Mouse (Mus musculus): ENCODE measurements around the gene Tgfbr1. TPM values are rescaled to one million over a fixed set of nuclear protein-coding genes. Genes with fewer than 3 reads are reported as not detected.
"Not testable (repeated sequence)": the region's sequence is repeated elsewhere in the genome, so short reads cannot be mapped to it uniquely, and the experiment has no call there.

Tgfbr1 gene
- polyA plus RNA-seq, 1 experiment: 29.0 TPM

DNA sequence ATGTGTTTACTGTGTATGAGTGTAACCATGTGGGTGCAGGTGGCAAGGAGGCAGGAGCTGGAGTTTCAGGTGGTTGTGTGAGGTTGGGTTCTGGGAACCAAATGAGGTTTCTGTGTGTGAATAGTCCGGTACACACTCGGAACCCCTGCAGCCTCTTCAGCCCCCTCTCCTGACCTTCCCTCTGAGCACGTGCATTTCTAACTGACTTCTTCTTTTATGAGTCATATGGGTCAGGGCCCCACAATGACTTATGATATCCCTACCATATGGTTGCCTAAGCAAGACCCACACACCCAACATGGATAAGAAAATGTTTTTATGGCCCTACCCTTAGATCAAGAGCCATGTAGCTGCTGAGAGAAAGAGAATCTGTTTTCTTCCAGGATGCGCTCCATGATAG is 6.0 kb upstream of the Tgfbr1 start:
- DNase-seq (ENCODE audit: low spot score): no peak

DNA sequence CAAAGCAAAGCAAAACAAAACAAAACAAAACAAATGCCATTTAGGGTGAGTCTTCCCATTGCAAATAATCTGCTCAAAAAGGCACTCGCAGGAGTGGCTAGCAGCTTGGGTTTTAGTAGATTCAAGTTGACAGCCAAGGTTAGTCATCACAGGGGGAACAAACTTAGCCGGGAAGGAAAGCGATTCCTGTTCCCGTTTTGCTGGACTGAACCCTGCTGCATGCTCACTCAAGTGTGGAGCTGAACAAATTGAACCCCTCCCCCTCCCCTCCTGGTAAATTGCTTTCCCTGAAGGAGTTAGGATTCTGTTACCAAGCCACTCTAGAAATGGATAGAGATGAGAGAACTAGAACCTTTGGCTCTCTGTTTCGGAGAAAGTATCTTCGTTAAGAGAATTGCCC is 3.3 kb upstream of the Tgfbr1 start:
- no peak for DNase-seq (ENCODE audit: low spot score)

DNA sequence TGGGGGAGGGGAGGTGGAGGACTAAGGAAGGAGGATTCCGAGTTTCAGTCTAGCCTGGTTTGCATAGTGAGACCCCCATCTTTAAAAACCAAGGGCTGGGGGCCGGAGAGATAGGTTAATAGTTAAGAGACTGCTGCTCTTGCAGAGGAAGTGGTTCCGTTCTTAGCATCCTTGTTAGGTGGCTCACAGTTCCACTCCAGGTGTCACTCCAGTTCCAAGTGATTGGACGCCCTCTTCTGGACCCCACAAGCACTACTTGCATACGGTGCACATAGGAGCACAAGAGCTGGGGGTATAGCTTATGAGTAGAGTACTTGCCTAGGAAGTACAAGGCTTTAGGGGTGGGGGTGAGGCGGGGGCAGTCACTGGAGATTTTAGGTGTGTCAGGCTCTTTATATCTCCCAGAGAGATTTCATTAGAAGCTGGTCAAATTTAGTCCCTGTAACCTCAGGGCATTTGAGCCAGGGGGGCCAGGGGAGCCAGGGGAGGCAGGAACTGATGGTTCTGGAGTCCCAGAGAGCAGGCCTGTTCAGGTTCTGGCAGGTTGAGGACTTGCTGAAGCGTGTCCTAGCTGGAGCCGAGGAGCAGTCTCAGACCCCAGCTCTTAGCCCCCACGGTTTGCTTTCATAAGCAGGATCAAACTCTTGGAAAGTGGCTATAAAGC is 1.5 kb upstream of the Tgfbr1 start:
- DNase-seq (ENCODE audit: low spot score): peak; percentile 38

DNA sequence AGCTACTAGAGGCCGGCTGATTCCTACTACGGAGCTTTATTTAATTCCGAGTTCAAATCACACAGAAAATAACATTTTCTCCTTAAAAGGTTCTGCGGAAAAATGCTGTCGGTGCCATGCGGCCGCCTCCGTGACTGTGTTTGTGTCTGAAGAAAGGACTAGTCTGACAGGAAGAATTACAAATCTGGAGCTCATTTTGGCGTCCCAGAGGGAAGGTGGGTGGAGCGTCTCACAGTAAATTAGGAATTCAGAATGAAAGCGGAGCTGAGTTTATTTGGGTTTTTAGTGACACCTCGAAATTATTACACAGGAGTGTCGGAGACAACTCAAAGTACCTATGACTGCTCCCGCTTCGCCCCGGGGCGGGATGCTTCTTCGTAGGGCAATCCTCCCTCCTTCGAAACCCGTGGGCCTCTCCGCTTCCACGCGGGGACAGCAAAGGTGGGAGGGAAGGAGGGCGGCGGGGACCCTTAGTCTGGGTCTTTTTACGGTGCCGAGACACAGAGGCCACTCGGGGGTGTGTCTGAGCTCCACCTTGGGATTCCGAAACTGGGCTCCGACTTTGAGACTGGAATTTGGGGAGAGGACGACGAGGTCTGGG is 861 bp upstream of the Tgfbr1 start:
- DNase-seq (ENCODE audit: low spot score): no peak

DNA sequence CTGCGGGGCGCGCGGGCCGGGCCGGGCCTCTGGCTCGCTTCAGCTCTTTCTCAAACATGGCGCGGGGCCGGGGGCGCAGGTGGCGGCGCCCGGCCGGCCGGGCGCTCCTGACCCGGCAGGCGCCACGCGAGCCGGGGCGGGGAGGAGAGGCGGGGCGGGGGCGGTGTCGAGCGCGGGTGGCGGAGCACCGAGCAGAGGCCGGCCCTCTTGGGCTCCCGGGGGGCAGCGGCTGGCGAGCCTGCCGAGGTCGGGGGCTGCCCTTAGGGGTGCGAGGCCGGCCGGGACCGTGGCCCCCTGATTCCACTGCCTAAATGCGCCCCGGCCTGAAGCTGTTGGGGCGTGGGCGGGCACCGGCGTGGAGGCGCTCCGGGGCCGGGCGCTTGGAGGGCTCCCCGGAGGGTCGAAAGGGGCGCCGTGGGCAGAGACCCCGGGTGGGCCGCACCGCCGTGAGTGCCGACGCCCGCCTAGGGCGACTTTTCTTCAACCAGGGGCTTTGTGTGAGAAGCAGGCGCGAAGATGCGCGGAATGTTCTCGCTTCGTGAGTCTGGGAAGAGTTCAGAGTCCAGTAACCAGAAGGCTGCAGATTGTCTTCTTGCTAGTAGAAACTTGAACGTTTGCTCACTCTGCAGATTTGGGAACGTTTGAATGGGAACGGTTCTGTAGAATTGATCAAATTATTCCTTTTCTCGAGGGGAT is 542 bp downstream of the Tgfbr1 start:
- DNase-seq (ENCODE audit: low spot score): no peak

DNA sequence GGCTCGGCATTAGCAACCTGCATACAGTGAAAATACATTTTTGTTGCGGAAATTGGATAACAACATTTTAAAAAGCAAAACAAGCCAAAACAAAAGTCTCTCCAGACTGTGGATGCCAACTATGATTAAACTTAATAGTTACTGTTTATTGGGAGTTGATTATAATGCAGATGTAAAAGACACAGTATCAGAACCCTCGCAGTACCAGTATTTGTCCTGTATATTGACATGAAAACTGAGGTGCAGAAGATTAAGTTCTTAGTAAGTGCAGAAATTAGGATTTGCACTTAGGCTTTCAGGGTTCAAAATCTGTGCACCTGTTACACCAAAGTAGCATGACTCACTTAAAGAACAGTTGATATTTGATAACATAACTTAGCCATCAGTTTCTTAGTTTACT is 1.3 kb downstream of the Tgfbr1 start:
- no peak for DNase-seq (ENCODE audit: low spot score)

DNA sequence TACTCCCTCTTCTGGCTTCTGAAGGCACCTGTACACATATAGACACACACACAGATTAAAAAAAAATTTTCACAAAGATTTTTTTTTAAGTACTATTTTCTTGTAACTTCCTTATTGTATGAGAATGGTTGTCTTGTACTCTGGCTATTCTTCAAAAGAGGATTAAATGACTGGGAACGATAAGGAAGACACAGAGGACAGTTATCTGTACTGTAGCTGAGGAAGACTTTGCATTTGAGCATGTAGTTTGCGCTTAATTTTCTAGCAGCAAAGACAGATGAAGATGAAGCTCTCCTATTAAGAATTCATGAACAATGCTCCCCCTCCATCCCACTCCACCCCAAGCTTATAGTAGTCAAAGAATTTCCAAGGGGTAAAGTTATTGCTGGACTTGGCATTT is 9.6 kb downstream of the Tgfbr1 start:
- DNase-seq (ENCODE audit: low spot score): no peak

DNA sequence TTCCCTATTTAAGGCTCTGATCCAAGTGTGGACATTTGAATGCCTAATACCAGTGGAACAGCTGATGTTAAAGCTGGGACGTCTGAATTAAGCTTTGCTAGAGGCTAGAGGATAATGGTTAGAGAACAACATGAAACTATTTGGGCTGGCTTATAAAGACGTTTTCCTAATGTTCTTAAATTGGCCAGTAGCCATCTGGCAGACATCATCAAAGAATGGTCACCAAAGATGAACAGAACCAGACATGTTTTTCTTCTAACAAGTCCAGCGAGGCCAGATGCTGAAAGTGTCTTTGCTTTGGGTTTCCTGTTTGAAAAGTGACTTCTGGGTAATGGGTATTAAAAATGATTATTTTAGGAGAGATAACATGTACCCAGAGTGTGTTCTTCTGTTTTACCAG is 10.1 kb downstream of the Tgfbr1 start:
- no peak for DNase-seq (ENCODE audit: low spot score)

DNA sequence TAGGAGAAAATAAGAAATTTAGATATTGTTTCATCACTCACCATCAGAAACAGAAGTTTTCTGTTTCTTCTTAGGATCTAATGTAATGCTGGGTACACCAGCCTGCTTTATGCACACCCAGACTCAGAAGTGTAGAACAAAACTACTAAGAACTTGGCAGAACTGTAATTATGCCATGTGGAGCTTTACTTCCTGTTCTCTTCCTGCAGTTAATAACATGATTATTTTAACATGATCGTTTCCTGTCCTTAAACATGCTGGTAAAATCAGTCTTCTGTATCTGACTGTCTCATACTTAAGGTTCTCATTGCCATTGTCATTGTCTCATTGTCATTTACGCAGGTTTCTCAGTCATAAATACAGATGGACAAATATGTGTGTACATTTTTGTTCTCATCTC is 15.7 kb downstream of the Tgfbr1 start:
- no peak for DNase-seq (ENCODE audit: low spot score)

DNA sequence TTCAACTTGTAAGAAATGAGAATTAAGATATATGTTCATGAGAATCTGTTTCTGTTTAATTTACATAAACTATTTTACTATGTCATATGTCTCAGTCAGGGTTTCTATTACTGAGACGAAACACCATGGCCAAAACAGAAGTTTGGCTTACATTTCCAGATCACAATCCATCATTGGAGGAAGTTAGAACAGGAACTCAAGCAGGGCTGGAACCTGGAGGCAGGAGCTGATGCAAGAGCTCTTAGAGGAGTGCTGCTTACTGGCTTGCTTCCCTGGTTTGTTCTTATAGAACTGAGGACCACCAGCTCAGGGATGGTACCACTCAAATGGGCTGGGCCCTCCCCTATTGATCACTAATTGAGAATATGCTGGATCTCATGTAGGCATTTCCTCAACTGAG is 25.7 kb downstream of the Tgfbr1 start:
- DNase-seq (ENCODE audit: low spot score): no peak

DNA sequence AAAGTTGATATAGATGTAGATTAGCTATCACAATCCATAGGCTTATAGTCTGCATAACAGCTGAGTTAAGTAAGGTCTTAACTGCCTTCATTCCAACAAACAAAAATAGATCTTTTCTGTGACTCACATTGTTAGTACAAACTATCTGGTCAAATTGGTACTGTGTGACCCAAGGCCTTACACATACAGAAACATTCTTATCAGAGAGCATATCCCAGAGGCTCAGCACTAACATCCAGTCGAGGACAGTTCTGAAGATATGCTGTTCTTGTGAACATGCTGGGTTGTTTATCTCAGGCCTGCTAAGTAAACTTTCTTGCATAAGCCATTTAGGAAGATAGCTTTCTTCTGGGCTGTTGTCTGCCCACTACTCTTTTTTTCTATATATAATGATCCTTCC is 29.4 kb downstream of the Tgfbr1 start:
- DNase-seq (ENCODE audit: low spot score): no peak

DNA sequence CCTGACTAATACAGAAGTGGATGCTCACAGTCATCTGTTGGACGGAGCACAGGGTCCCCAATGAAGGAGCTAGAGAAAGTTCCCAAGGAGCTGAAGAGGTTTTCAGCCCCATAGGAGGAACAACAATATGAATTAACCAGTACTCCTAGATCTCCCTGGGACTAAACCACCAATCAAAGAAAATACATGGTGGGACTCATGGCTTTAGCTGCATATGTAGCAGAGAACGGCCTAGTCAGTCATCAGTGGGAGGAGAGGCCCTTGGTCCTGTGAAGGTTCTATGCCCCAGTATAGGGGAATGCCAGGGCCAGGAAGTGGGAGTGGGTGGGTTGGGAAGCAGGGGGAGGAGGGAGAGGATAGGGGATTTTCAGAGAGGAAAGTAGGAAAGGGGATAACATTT is 38.9 kb downstream of the Tgfbr1 start:
- not testable (repeated sequence) for DNase-seq (ENCODE audit: low spot score)

DNA sequence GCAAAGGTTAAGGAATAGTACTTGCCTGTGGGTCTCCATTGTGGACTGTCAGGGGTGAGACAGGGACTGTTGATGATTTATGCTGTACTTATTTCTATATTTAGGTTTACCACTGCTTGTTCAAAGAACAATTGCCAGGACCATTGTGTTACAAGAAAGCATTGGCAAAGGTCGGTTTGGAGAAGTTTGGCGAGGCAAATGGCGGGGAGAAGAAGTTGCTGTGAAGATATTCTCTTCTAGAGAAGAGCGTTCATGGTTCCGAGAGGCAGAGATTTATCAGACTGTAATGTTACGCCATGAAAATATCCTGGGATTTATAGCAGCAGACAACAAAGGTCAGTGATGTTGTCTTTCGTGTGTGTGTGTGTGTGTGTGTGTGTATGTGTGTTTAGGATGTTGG is 43.2 kb downstream of the Tgfbr1 start:
- DNase-seq (ENCODE audit: low spot score): no peak

DNA sequence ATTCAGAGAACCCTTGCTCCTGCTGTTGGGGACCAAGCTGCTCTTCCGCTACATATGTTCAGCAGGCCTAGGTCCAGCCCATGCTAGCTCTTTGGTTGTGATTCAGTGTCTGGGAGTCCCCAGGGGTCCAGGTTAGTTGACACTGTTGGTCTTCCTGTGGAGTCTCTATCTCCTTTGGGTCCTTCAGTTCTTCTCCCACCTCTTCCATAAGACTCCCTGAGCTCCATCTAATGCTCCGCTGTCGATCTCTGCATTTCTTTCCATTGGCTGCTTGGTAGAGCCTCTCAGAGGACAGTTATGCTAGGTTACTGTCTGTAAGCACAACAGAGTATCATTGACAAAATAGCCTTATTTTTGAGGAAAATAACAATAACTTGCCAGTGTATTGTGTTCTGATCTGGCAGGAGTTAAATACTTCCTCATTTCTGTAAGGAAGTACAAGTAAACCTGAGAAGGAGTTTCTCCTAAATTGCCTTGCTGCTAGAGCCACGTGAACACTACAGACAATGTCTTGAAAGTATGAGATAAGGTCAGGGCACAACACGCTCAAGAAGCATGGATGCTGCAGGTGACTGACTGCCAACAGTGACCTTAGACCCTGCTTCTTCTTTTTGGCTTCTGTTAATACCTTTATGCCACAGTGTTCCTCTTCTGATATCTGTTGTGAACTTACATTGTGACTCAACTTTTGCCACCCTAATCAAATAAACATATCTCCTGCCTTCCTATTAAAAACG is 45.1 kb downstream of the Tgfbr1 start:
- DNase-seq (ENCODE audit: low spot score): no peak

DNA sequence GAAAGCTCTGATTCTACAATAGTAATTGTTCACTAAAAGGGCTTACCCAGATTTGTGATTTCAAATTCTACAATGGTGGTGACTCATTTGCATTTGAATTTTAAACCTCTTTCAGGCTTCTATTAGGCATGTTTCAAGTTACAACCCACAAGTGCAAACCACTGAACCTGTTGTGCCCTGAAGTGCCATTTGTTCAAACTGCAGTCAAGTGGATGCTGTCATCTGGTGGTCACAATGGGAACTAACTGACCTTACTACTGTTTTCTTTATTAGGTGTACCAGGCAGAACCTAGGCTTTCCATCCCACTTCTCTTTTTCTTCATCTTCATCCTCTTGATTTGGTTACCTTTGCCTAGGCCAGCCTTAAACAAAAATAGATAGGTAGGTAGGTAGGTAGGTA is 46.8 kb downstream of the Tgfbr1 start:
- no peak for DNase-seq (ENCODE audit: low spot score)

DNA sequence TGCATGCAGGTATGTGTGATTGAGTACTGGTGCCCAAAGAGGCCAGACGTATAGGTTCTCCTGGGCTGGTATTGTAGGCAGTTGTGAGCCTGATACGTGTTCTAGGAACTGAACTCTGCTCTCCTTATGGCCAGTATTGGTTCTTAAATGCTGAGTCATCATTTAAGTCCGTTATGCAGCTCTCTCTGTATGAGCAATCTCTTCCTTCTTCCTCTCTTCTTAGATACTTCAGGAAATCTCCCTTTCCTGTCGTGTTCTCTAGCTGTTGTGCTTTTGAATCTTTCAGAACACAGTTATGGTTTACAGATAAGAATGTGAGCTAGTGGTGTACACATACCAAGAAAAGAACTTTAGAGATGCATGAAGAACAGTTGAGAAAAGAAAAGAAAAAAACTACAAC is 47.3 kb downstream of the Tgfbr1 start:
- DNase-seq (ENCODE audit: low spot score): no peak

DNA sequence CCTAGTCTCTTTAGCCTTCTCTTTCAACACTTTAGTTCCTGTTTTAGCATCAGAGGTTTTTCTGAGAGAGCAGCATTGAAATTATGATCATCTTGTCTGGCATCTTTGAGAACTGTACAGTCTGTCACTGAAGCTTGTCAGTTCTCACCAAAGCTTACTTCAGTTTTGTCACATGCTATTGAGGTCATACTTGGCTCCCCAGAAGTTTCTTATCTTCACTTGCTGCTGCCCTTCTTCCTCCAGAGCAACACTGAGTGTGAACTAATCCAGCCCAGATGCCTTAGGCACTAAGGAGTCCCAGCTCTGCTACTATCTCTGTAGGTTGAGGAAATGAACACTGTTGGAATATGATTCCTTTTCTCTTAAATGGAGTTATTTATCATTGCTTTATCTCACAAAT is 49.2 kb downstream of the Tgfbr1 start:
- DNase-seq (ENCODE audit: low spot score): no peak

DNA sequence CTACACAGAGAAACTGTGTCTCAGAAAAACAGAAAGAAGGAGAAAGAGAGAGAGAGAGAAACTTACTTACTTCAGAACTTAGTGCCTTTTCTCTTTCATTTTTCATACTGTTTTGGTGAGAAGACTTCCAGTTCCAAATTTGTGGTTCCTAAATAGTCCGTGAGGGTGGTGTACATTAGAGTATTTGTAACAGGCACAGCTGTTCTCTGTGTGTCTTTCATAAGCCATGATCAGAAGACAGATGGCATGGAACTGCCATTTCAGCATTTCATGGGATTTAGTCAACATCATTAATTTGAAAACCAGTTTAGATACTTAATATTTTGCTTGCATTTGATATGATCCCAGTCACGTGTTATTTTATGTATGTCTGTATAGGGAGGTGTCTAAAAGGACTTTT is 51.5 kb downstream of the Tgfbr1 start:
- no peak for DNase-seq (ENCODE audit: low spot score)

DNA sequence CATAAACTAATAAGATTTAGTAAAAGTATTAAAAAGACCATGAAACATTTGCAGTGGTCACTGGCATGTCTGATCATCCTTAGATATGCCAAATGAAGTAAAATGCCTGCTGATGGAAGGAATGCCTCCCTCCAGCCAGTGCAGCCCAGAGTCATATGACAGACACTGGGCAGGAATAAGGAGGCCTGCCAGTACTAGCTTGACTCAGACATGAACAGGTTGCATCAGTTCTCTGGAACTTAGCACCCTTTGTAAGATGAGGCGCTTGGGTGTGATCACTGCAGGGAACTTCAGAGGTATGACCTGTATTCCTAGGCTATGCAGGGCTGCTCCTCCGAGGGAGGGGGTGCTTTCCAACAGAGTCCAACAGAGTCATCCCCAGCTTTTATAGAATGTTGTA is 54.1 kb downstream of the Tgfbr1 start:
- no peak for DNase-seq (ENCODE audit: low spot score)

DNA sequence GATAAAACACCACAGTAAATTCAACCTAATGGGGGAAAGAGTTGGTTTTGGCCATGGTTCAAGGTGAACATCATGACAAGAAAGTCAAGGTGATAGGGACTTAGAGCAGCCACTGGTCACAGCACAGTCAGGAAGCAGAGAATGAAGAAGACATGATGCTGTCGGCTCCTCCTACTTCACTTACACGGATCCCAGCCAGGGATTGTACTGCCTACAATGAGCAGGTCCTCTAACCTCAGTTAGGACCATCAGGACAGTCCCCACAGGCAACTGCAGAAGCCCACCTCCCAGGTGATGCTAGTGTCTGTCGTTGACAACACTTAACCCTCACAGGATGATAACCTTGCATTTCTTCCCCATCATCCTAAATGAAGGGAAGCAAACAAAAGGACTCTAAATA is 64.8 kb downstream of the Tgfbr1 start:
- DNase-seq (ENCODE audit: low spot score): no peak

DNA sequence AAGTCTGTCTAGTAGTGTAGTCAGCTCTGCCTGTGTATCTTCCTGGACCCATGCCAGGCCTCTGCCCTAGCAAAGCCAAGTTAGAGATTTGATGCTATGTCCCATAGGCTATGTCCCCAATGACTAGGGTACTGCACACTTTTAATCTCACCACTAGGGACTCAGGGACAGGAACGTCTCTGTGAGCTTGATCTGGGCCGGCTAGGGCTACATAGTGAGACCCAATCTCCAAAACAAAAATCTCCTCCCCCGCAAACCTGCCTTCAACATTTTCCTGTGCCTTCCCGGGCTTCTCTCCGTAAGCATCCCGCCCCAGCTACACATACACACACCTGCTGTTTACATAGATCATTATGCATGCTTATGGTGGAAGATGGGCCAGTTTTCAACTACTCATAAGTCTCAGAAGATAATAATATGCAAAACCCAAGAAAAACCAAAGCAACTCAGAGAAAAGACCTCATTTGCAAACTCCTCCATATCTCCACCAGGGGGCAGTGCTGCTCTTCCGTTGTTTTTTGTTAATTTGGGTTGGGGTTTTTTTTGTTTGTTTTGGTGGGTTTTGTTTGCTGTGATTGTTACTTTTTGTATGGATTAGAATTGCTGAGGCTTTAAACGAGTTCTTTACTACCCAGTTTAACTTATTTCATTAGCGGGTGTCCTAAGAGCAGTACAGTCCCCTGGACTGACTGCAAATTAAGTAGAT is 66.4 kb downstream of the Tgfbr1 start:
- no peak for DNase-seq (ENCODE audit: low spot score)

DNA sequence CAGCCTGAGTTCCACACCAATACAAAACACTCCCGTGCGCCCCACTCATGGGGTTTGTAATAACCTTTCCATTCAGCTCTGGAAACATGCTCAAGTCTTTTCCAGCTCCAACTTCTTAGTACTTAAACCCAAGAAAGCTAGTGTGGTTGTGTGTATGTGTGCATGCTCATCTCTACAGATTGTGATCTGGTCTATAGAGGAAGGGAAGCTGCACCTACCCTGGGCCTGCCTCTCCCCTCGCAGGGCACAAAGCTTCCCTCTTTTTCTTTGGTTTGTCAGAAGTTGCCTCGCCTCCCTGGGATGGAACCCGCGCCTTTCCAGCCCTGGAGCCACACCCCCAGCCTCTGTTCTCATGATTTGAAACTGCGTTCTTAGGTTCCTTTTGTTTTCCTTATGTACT is 67.2 kb downstream of the Tgfbr1 start:
- DNase-seq (ENCODE audit: low spot score): no peak
